Mouse (Mus musculus) E14TG2a.4 (cell line): Measurements from ENCODE around the gene Uchl4.

Experiments
- CTCF ChIP-seq: conservative IDR thresholded peaks from 2 replicates; pipeline ENCODE4 v1.5.1; 2014; ENCODE audit warnings: low read length
- NANOG ChIP-seq: IDR thresholded peaks from 2 replicates; pipeline ENCODE4 v1.6.1; 2014; ENCODE audit warnings: borderline replicate concordance, low read length, mixed read lengths
- POU5F1 ChIP-seq: IDR thresholded peaks from 2 replicates; pipeline ENCODE4 v1.6.1; 2014; ENCODE audit warnings: low read length, borderline replicate concordance

GRCm38 (mm10) chr9:64231674-64232073, 3.3 kb upstream of the Uchl4 start:
- TF ChIP-seq CTCF, result no peak
- no peak for TF ChIP-seq NANOG
- no peak for TF ChIP-seq POU5F1
